Mouse (Mus musculus): Measurements from ENCODE around the gene Zfhx3. TPM values are rescaled to one million over a fixed set of nuclear protein-coding genes. Genes with fewer than 3 reads are reported as not detected.

Gene Zfhx3
- polyA plus RNA-seq, 1 experiment: 6.6 TPM

- Histone ChIP-seq H3K4me3 (replicated peaks; ENCODE audit: control insufficient read depth, low read depth, low read length) (no peak overlapping the region), H3K4me1 (ENCODE audit: control insufficient read depth, insufficient read depth, low read length) (no peaks in the 10 kb centered on the region), H3K27ac (ENCODE audit: control insufficient read depth, insufficient read depth, low read depth, low read length, poor library complexity) (no peak overlapping the region)
- TF ChIP-seq POLR2A (IDR thresholded peaks at IDR 0.05; ENCODE audit: borderline replicate concordance, control insufficient read depth, low read depth, low read length): no peak
- 90% methylated on average over 13 of the region's 13 CpGs for WGBS
Measured at GRCm38 (mm10) chr8:108437316-108437830, 494.9 kb downstream of the Zfhx3 start.

- Histone ChIP-seq H3K4me3 (replicated peaks; ENCODE audit: control insufficient read depth, low read depth, low read length) (no peak overlapping the region), H3K4me1 (ENCODE audit: control insufficient read depth, insufficient read depth, low read length) (no peaks in the 10 kb centered on the region), H3K27ac (ENCODE audit: control insufficient read depth, insufficient read depth, low read depth, low read length, poor library complexity) (no peak overlapping the region)
- no peak for TF ChIP-seq POLR2A (IDR thresholded peaks at IDR 0.05; ENCODE audit: borderline replicate concordance, control insufficient read depth, low read depth, low read length)
- no peak for TF ChIP-seq CTCF (IDR thresholded peaks at IDR 0.05; ENCODE audit: control insufficient read depth, insufficient read depth, low read length)
- 84% methylated on average over 3 of the region's 3 CpGs for WGBS
Measured at GRCm38 (mm10) chr8:108440476-108440875, 498.0 kb downstream of the Zfhx3 start.

DNA sequence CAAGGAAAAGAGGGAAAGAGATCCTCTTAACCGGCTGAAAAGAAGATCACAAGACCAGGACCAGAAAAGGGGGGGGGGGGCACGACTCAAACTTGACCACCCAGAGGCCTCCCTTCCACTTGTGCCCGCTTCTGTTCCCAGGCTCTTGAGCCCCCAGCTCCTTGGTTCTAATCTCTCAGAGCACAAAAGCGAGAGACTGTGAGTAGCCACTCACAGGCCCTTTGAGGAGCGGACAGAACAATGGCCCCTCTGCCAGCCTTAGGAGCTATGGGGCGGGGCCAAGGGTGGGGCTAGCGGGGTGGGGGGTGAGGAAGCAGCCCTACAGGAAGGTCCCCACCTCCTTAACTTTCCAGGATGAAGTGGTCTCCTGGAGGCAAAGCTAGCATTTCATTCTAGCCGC, 508.4 kb downstream of the Zfhx3 start:
- Histone ChIP-seq H3K4me1 (ENCODE audit: control insufficient read depth, insufficient read depth, low read length) (no peaks in the 10 kb centered on the region), H3K4me3 (replicated peaks; ENCODE audit: control insufficient read depth, low read depth, low read length) (no peak overlapping the region), H3K27ac (ENCODE audit: control insufficient read depth, insufficient read depth, low read depth, low read length, poor library complexity) (no peak overlapping the region)
- no peak for TF ChIP-seq POLR2A (IDR thresholded peaks at IDR 0.05; ENCODE audit: borderline replicate concordance, control insufficient read depth, low read depth, low read length)
- no peak for TF ChIP-seq CTCF (IDR thresholded peaks at IDR 0.05; ENCODE audit: control insufficient read depth, insufficient read depth, low read length)
- WGBS: 76% methylated on average over 8 of the region's 8 CpGs

GRCm38 (mm10) chr8:108454561-108455311, 512.3 kb downstream of the Zfhx3 start:
- TF ChIP-seq POLR2A (IDR thresholded peaks at IDR 0.05; ENCODE audit: borderline replicate concordance, control insufficient read depth, low read depth, low read length): no peak
- TF ChIP-seq CTCF (IDR thresholded peaks at IDR 0.05; ENCODE audit: control insufficient read depth, insufficient read depth, low read length): no peak
- WGBS: 85% methylated on average over 18 of the region's 18 CpGs
- no peak overlapping the region for H3K27ac ChIP-seq (ENCODE audit: control insufficient read depth, insufficient read depth, low read depth, low read length, poor library complexity)
- no peak overlapping the region for H3K4me3 ChIP-seq (replicated peaks; ENCODE audit: control insufficient read depth, low read depth, low read length)
- no peaks in the 10 kb centered on the region for H3K4me1 ChIP-seq (ENCODE audit: control insufficient read depth, insufficient read depth, low read length)

DNA sequence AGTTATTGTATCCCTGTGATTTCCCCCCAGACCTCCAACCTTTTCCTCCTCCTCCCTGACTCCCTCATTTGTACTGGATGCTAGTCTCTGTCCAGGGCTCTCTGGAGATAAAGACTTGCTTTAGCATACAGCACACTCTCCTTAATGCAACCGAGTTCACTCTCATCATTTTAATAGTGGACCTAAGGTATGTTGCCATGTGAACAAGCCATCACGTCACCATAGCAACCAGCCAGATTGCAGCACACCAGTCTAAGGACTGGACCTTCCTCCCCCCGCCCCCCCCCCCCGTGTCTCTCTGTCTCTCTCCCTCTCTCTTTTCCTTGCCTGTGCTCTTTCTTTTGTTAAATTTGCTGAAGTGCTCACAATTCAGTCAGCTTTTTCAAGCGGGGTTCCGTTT, 524.2 kb downstream of the Zfhx3 start:
- Histone ChIP-seq H3K27ac (ENCODE audit: control insufficient read depth, insufficient read depth, low read depth, low read length, poor library complexity) (no peak overlapping the region), H3K4me1 (ENCODE audit: control insufficient read depth, insufficient read depth, low read length) (no peaks in the 10 kb centered on the region), H3K4me3 (replicated peaks; ENCODE audit: control insufficient read depth, low read depth, low read length) (no peak overlapping the region)
- WGBS: 78% methylated on average over 5 of the region's 6 CpGs
- TF ChIP-seq POLR2A (IDR thresholded peaks at IDR 0.05; ENCODE audit: borderline replicate concordance, control insufficient read depth, low read depth, low read length): no peak
- no peak for TF ChIP-seq CTCF (IDR thresholded peaks at IDR 0.05; ENCODE audit: control insufficient read depth, insufficient read depth, low read length)

GRCm38 (mm10) chr8:108467172-108468035, 525.0 kb downstream of the Zfhx3 start:
- Histone ChIP-seq H3K27ac (ENCODE audit: control insufficient read depth, insufficient read depth, low read depth, low read length, poor library complexity) (no peak overlapping the region), H3K4me1 (ENCODE audit: control insufficient read depth, insufficient read depth, low read length) (no peaks in the 10 kb centered on the region), H3K4me3 (replicated peaks; ENCODE audit: control insufficient read depth, low read depth, low read length) (no peak overlapping the region)
- 80% methylated on average over 19 of the region's 19 CpGs for WGBS
- no peak for TF ChIP-seq CTCF (IDR thresholded peaks at IDR 0.05; ENCODE audit: control insufficient read depth, insufficient read depth, low read length)
- no peak for TF ChIP-seq POLR2A (IDR thresholded peaks at IDR 0.05; ENCODE audit: borderline replicate concordance, control insufficient read depth, low read depth, low read length)

- 87% methylated on average over 3 of the region's 3 CpGs for WGBS
- TF ChIP-seq POLR2A (IDR thresholded peaks at IDR 0.05; ENCODE audit: borderline replicate concordance, control insufficient read depth, low read depth, low read length): no peak
Measured at GRCm38 (mm10) chr8:108470269-108470668, 527.8 kb downstream of the Zfhx3 start.

DNA sequence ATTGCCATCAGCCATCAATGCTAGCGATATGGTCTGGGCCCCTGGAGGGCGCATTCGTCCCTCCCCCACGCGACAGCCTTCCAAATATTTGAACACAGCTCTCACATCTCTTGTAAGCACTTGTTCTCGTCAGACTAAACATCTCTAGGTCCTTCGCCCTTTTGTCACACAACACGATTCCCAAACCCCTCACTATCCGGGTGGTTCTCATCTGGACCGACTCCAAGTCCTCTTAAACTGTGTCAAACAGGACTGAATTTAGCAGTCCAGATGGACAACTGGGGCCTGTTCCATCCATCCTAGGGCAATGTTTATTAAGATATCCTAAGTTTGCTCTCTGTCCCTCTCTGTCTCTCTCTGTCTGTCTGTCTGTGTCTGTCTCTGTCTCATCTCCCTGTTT, 532.1 kb downstream of the Zfhx3 start:
- Histone ChIP-seq H3K4me1 (ENCODE audit: control insufficient read depth, insufficient read depth, low read length) (no peaks in the 10 kb centered on the region), H3K27ac (ENCODE audit: control insufficient read depth, insufficient read depth, low read depth, low read length, poor library complexity) (no peak overlapping the region), H3K4me3 (replicated peaks; ENCODE audit: control insufficient read depth, low read depth, low read length) (no peak overlapping the region)
- WGBS: 85% methylated on average over 10 of the region's 10 CpGs
- no peak for TF ChIP-seq CTCF (IDR thresholded peaks at IDR 0.05; ENCODE audit: control insufficient read depth, insufficient read depth, low read length)
- no peak for TF ChIP-seq POLR2A (IDR thresholded peaks at IDR 0.05; ENCODE audit: borderline replicate concordance, control insufficient read depth, low read depth, low read length)

More at GRCm38 (mm10) chr8:108470269-108470668, 527.8 kb downstream of the Zfhx3 start:
- no peak overlapping the region for H3K4me3 ChIP-seq (replicated peaks; ENCODE audit: control insufficient read depth, low read depth, low read length)
- no peak overlapping the region for H3K27ac ChIP-seq (ENCODE audit: control insufficient read depth, insufficient read depth, low read depth, low read length, poor library complexity)
- no peaks in the 10 kb centered on the region for H3K4me1 ChIP-seq (ENCODE audit: control insufficient read depth, insufficient read depth, low read length)
